Mouse (Mus musculus) midbrain, embryonic 16.5 days (tissue): ENCODE results near the gene Rtkn. TPM values are rescaled to one million over a fixed set of nuclear protein-coding genes. Genes with fewer than 3 reads are reported as not detected.

ENCODE experiments used
- ATAC-seq: fragments of 200-750 bp; cut with Nextera tagmentation; 2 replicates; pipeline ENCODE4 v1.8.0; 2017; ENCODE audit warnings: moderate TSS enrichment
- H3K27ac ChIP-seq: fragments of 300-500 bp; sonication (generic); 2 replicates; pipeline ENCODE4 v1.5.1; 2014; ENCODE audit warnings: mild to moderate bottlenecking, low read length, mixed read lengths
- H3K27me3 ChIP-seq: fragments of 300-500 bp; sonication (generic); 2 replicates; pipeline ENCODE4 v1.6.1; 2014; ENCODE audit warnings: low read depth, low read length, mixed read lengths; ENCODE audit not compliant: control insufficient read depth, insufficient read depth
- H3K36me3 ChIP-seq: fragments of 300-500 bp; sonication (generic); 2 replicates; pipeline ENCODE4 v1.6.1; 2014; ENCODE audit warnings: mild to moderate bottlenecking, low read length, moderate library complexity, mixed read lengths; ENCODE audit not compliant: control insufficient read depth, insufficient read depth
- H3K4me1 ChIP-seq: fragments of 300-500 bp; sonication (generic); 2 replicates; pipeline ENCODE4 v1.6.1; 2014; ENCODE audit warnings: mild to moderate bottlenecking, low read length, mixed read lengths; ENCODE audit not compliant: control insufficient read depth, insufficient read depth
- H3K4me2 ChIP-seq: fragments of 300-500 bp; sonication (generic); 2 replicates; pipeline ENCODE4 v1.6.1; 2014; ENCODE audit warnings: mild to moderate bottlenecking, low read length, mixed read lengths
- H3K4me3 ChIP-seq: fragments of 300-500 bp; sonication (generic); 2 replicates; pipeline ENCODE4 v1.5.1; 2014; ENCODE audit warnings: low read depth, mild to moderate bottlenecking, low read length, moderate library complexity, mixed read lengths
- H3K9ac ChIP-seq: fragments of 300-500 bp; sonication (generic); 2 replicates; pipeline ENCODE4 v1.6.1; 2014; ENCODE audit warnings: low read depth, low read length, mixed read lengths
- H3K9me3 ChIP-seq: fragments of 300-500 bp; sonication (generic); replicated peaks from 2 replicates; pipeline ENCODE4 v1.6.1; 2014; ENCODE audit warnings: mild to moderate bottlenecking, low read length, mixed read lengths; ENCODE audit not compliant: control insufficient read depth, poor library complexity, severe bottlenecking
- WGBS: fragments of 180-500 bp; shearing (Covaris S2); extraction: QIAGEN DNeasy Blood & Tissue Kit; methylation state at CpG from one replicate; pipeline ENCODE4 v1.1.7; 2014; 5-methylcytosine and 5-hydroxymethylcytosine counted together
- microRNA counts: library from miRNA; unstranded; fragments of <30 nt; microRNA quantifications from one replicate; lab custom pipeline; 2016
- microRNA-seq: library from miRNA; unstranded; fragments of <30 nt; microRNA quantifications from one replicate; pipeline ENCODE4, GENCODE M21; 2017
- polyA plus RNA-seq: library from polyadenylated mRNA; unstranded; fragments of >200 nt; fragmentation: Nextera tagmentation; extraction: Ambion mirVana; gene quantifications from 2 replicates; pipeline ENCODE4 v1.2.1, GENCODE M21; 2015

Gene Rtkn
- polyA plus RNA-seq, 1 experiment from 2014 or later: 10.7 TPM

GRCm38 (mm10) chr6:83193571-83193970 is 58.3 kb downstream of the Rtkn start:
- peaks cover 85% of the 10 kb centered on the region for H3K36me3 ChIP-seq
- no peaks in the 10 kb centered on the region for H3K9me3 ChIP-seq
- H3K4me2 ChIP-seq: no peak overlapping the region
- H3K4me1 ChIP-seq: no peaks in the 10 kb centered on the region
- ATAC-seq: no peak
- H3K27me3 ChIP-seq: no peaks in the 10 kb centered on the region
- no peak overlapping the region for H3K27ac ChIP-seq
- no peak overlapping the region for H3K9ac ChIP-seq
- H3K4me3 ChIP-seq: no peak overlapping the region
- WGBS: 92% methylated on average over 7 of the region's 7 CpGs

DNA sequence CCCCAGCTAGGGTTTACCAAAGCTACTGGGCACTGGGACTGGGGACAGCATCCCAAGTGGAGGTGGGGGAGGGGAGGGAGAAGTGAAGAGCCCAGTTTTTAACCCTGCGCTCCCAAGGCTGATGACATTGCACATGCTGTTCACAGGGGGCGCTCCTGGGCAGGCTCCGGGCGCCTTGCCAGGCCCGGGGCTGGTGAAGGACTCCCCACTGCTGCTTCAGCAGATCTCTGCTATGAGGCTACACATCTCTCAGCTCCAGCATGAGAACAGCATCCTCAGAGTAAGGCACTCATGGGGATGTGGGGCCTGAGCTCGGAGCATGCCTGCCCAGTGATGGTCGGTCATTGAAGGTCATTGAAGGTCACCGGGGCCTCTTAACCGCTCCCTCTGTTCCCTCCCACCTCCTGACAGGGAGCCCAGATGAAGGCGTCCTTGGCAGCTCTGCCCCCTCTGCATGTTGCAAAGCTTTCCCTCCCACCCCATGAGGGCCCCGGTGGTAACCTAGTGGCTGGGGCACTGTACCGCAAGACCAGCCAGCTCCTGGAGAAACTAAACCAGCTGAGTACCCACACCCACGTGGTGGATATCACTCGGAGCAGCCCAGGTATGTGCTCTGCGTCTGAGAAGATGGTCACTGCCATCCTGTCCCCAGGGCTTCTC is 62.2 kb downstream of the Rtkn start:
- no peak overlapping the region for H3K27ac ChIP-seq
- 0 out of 2 replicates have a peak overlapping the region, but pooled peaks have one; percentile 7 for H3K9ac ChIP-seq
- 43% methylated on average over 15 of the region's 15 CpGs for WGBS
- no peak overlapping the region for H3K4me3 ChIP-seq
- H3K4me1 ChIP-seq: no peaks in the 10 kb centered on the region
- ATAC-seq: peak; percentile 29; the same call in 1 of the 2 replicates
- H3K9me3 ChIP-seq: no peaks in the 10 kb centered on the region
- H3K36me3 ChIP-seq: peaks cover 68% of the 10 kb centered on the region
- no peak overlapping the region for H3K4me2 ChIP-seq
- no peaks in the 10 kb centered on the region for H3K27me3 ChIP-seq

MicroRNAs encoded within 50 kb of the gene (microRNA counts, 519-probe panel; counts per million panel counts)
- microRNA mmu-miR-3470a+mmu-miR-3470b (lab: Ali Mortazavi, UCI): 1,911 counts per million, percentile 42 among the panel's probes with 10 or more counts

Small RNA genes within 50 kb of the gene (microRNA-seq; reads per million reads assigned to microRNA genes)
- gene Mir3470a: not detected

Other genes starting within 250 kb of the Rtkn start
- gene Sema4f, start 195.7 kb upstream of the Rtkn start, polyA plus RNA-seq: 18.9 and 20.3 TPM in 2 replicates
- gene M1ap, start 188.6 kb upstream of the Rtkn start, polyA plus RNA-seq: not detected in 2 replicates
- 1.7 and 1.8 TPM in 2 replicates for gene Dok1, start 102.0 kb upstream of the Rtkn start, polyA plus RNA-seq
- 5.1 and 7.5 TPM in 2 replicates for gene Loxl3, start 101.3 kb upstream of the Rtkn start, polyA plus RNA-seq
- gene Aup1, start 80.9 kb upstream of the Rtkn start, polyA plus RNA-seq: 176 and 184 TPM in 2 replicates
- 76.1 and 87.8 TPM in 2 replicates for gene Htra2, start 80.2 kb upstream of the Rtkn start, polyA plus RNA-seq
- gene Dqx1, start 77.6 kb upstream of the Rtkn start, polyA plus RNA-seq: 0.30 and 0.37 TPM in 2 replicates
- gene Tlx2, start 65.2 kb upstream of the Rtkn start, polyA plus RNA-seq: not detected in 2 replicates
- gene Pcgf1, start 57.6 kb upstream of the Rtkn start, polyA plus RNA-seq: 50.4 and 52.5 TPM in 2 replicates
- not detected in 2 replicates for gene Lbx2, start 49.1 kb upstream of the Rtkn start, polyA plus RNA-seq
- 5.2 and 5.9 TPM in 2 replicates for gene Ccdc142, start 33.9 kb upstream of the Rtkn start, polyA plus RNA-seq
- 5.3 and 5.9 TPM in 2 replicates for gene Gm42688, start 33.8 kb upstream of the Rtkn start, polyA plus RNA-seq
- gene Mrpl53, start 26.4 kb upstream of the Rtkn start, polyA plus RNA-seq: 113 and 115 TPM in 2 replicates
- gene Mogs, start 20.0 kb upstream of the Rtkn start, polyA plus RNA-seq: 20.9 and 21.6 TPM in 2 replicates
- gene Wbp1, start 13.9 kb upstream of the Rtkn start, polyA plus RNA-seq: 148 and 163 TPM in 2 replicates
- gene Ino80b, start 10.0 kb upstream of the Rtkn start, polyA plus RNA-seq: 13.3 and 14.5 TPM in 2 replicates
- 20.1 and 22.9 TPM in 2 replicates for gene Wdr54, start 20.9 kb downstream of the Rtkn start, polyA plus RNA-seq
- gene 1700003E16Rik, start 20.9 kb downstream of the Rtkn start, polyA plus RNA-seq: 11.4 and 16.3 TPM in 2 replicates
- 161 and 164 TPM in 2 replicates for gene Dctn1, start 30.5 kb downstream of the Rtkn start, polyA plus RNA-seq
- 0.40 and 0.49 TPM in 2 replicates for gene Slc4a5, start 84.4 kb downstream of the Rtkn start, polyA plus RNA-seq
- 34.7 and 37.1 TPM in 2 replicates for gene Mthfd2, start 190.4 kb downstream of the Rtkn start, polyA plus RNA-seq
- 19.2 and 20.8 TPM in 2 replicates for gene Mob1a, start 190.6 kb downstream of the Rtkn start, polyA plus RNA-seq
- gene Bola3, start 213.7 kb downstream of the Rtkn start, polyA plus RNA-seq: 44.0 and 50.0 TPM in 2 replicates